Mouse (Mus musculus) midbrain, embryonic 13.5 days (tissue): ENCODE results near the gene Polq. TPM values are rescaled to one million over a fixed set of nuclear protein-coding genes. Genes with fewer than 3 reads are reported as not detected.

ENCODE experiments used
- ATAC-seq: fragments of 200-750 bp; cut with Nextera tagmentation; 2 replicates; pipeline ENCODE4 v1.8.0; 2017; ENCODE audit warnings: mild to moderate bottlenecking, moderate TSS enrichment, moderate library complexity
- H3K27ac ChIP-seq: fragments of 300-500 bp; sonication (generic); 2 replicates; pipeline ENCODE4 v1.5.1; 2015; ENCODE audit warnings: inconsistent platforms, mild to moderate bottlenecking, moderate library complexity
- H3K27me3 ChIP-seq: fragments of 300-500 bp; sonication (generic); 2 replicates; pipeline ENCODE4 v1.6.1; 2015; ENCODE audit warnings: mild to moderate bottlenecking, inconsistent platforms
- H3K36me3 ChIP-seq: fragments of 300-500 bp; sonication (generic); 2 replicates; pipeline ENCODE4 v1.6.1; 2015; ENCODE audit warnings: mild to moderate bottlenecking, inconsistent platforms
- H3K4me1 ChIP-seq: fragments of 300-500 bp; sonication (generic); replicated peaks from 2 replicates; pipeline ENCODE4 v1.6.1; 2015; ENCODE audit warnings: inconsistent platforms
- H3K4me2 ChIP-seq: fragments of 300-500 bp; sonication (generic); replicated peaks from 2 replicates; pipeline ENCODE4 v1.6.1; 2015; ENCODE audit warnings: moderate library complexity, mild to moderate bottlenecking, inconsistent platforms
- H3K4me3 ChIP-seq: fragments of 300-500 bp; sonication (generic); replicated peaks from 2 replicates; pipeline ENCODE4 v1.5.1; 2015; ENCODE audit warnings: mild to moderate bottlenecking, inconsistent platforms
- H3K9ac ChIP-seq: fragments of 300-500 bp; sonication (generic); replicated peaks from 2 replicates; pipeline ENCODE4 v1.6.1; 2015; ENCODE audit warnings: mild to moderate bottlenecking, inconsistent platforms
- H3K9me3 ChIP-seq: fragments of 300-500 bp; sonication (generic); 2 replicates; pipeline ENCODE4 v1.6.1; 2016; ENCODE audit warnings: mild to moderate bottlenecking, inconsistent platforms
- WGBS: fragments of 180-500 bp; shearing (Covaris S2); methylation state at CpG from one replicate; pipeline ENCODE4 v1.1.7; 2015; 5-methylcytosine and 5-hydroxymethylcytosine counted together
- polyA plus RNA-seq: library from polyadenylated mRNA; unstranded; fragments of >200 nt; fragmentation: Nextera tagmentation; extraction: Ambion mirVana; gene quantifications from 2 replicates; pipeline ENCODE4 v1.2.1, GENCODE M21; 2015

The Polq gene
- polyA plus RNA-seq, 1 experiment from 2014 or later = 4.7 TPM

DNA sequence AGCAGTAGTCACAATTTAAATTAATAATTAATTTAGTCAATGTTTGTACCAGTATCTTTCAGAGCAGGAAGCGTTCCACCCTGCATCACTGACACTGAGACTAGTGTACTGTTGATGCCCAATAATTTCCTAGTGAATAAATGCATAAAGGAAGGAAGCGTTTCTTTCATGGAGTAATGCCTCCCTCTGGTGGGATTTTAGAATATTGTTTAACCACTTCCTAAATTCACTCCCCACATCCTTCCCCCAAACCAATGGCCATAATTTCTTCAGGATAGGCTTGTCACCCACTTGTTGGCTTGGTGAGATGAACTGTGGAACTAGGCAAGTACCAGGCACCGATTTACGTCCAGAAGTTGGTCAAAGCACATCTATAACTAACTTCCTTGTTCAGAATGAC is 1.2 kb upstream of the Polq start:
- peak; percentile 51; the same call in 1 of the 2 replicates for ATAC-seq
- WGBS = 56% methylated on average over 4 of the region's 4 CpGs
- Histone ChIP-seq H3K4me3 (no peak overlapping the region), H3K27ac (no peak overlapping the region), H3K4me1 (peaks cover 17% of the 10 kb centered on the region), H3K27me3 (no peaks in the 10 kb centered on the region), H3K9ac (no peak overlapping the region), H3K36me3 (no peaks in the 10 kb centered on the region), H3K9me3 (no peaks in the 10 kb centered on the region), H3K4me2 (peak overlapping the region; percentile 98; the same call in 1 of the 2 replicates)

DNA sequence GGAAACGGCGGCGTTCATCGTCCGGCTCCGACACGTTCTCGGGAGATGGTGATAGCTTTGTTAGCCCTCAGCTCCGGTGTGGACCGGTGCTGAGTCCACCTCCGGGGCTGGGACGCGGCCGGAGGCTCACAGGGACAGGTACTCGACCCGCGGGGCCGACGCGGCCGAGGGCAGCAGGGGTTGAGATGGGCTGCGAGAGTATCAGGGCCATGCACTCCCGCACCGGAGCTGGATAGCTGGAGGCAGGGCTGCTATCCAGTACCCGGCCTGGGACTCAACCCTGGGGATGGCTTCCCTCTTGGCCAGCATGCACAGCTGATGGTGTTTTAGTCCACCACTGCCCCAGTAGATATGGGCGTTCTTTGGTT is 320 bp downstream of the Polq start:
- peak overlapping the region; percentile 81 for H3K9ac ChIP-seq
- ATAC-seq = peak; percentile 85
- peaks cover 17% of the 10 kb centered on the region for H3K4me1 ChIP-seq
- H3K27ac ChIP-seq = no peak overlapping the region
- no peaks in the 10 kb centered on the region for H3K36me3 ChIP-seq
- peak overlapping the region; percentile 98 for H3K4me2 ChIP-seq
- peak overlapping the region; percentile 88 for H3K4me3 ChIP-seq
- H3K9me3 ChIP-seq = no peaks in the 10 kb centered on the region
- WGBS = 1% methylated on average over 26 of the region's 26 CpGs
- no peaks in the 10 kb centered on the region for H3K27me3 ChIP-seq

- no peak overlapping the region for H3K27ac ChIP-seq
- H3K27me3 ChIP-seq = no peaks in the 10 kb centered on the region
- no peaks in the 10 kb centered on the region for H3K36me3 ChIP-seq
- H3K4me2 ChIP-seq = peak overlapping the region; percentile 98
- H3K9ac ChIP-seq = peak overlapping the region; percentile 81
- H3K9me3 ChIP-seq = no peaks in the 10 kb centered on the region
- WGBS = 62% methylated on average over 5 of the region's 5 CpGs
- H3K4me1 ChIP-seq = peaks cover 17% of the 10 kb centered on the region
- H3K4me3 ChIP-seq = peak overlapping the region; percentile 88
- ATAC-seq = no peak
Measured at GRCm38 (mm10) chr16:37012336-37012735, 750 bp downstream of the Polq start.

- H3K4me3 ChIP-seq = no peak overlapping the region
- no peak overlapping the region for H3K27ac ChIP-seq
- ATAC-seq = no peak
- H3K27me3 ChIP-seq = no peaks in the 10 kb centered on the region
- H3K4me2 ChIP-seq = no peak overlapping the region
- no peaks in the 10 kb centered on the region for H3K9me3 ChIP-seq
- no peaks in the 10 kb centered on the region for H3K4me1 ChIP-seq
- no peak overlapping the region for H3K9ac ChIP-seq
- 94% methylated on average over 3 of the region's 3 CpGs for WGBS
- peaks cover 6% of the 10 kb centered on the region; the same call in 1 of the 2 replicates for H3K36me3 ChIP-seq
Measured at GRCm38 (mm10) chr16:37027581-37027980, 16.0 kb downstream of the Polq start.

DNA sequence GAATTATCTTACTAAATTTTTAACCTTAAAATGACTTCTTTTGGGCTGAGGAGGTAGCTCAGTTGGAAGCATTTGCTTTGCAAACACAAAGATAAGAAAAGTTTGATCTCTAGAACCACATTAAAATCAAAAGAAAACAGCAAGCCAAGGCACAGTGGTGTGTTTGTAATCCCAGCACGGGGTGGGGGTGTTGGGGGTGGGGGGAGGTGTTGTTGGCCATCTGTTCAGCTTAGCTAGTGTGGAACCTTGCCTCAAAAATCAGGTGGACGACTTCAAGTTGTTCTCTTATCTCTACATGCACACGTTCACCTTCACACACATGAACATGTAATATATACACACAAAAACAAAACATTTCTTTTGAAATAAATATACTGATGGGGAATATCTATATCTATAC is 20.4 kb downstream of the Polq start:
- Histone ChIP-seq H3K4me3 (no peak overlapping the region), H3K9me3 (no peaks in the 10 kb centered on the region), H3K27ac (no peak overlapping the region), H3K36me3 (peaks cover 15% of the 10 kb centered on the region; the same call in 1 of the 2 replicates), H3K27me3 (no peaks in the 10 kb centered on the region), H3K4me2 (no peak overlapping the region), H3K9ac (no peak overlapping the region), H3K4me1 (no peaks in the 10 kb centered on the region)
- WGBS = 89% methylated on average over 3 of the region's 3 CpGs
- ATAC-seq = no peak

DNA sequence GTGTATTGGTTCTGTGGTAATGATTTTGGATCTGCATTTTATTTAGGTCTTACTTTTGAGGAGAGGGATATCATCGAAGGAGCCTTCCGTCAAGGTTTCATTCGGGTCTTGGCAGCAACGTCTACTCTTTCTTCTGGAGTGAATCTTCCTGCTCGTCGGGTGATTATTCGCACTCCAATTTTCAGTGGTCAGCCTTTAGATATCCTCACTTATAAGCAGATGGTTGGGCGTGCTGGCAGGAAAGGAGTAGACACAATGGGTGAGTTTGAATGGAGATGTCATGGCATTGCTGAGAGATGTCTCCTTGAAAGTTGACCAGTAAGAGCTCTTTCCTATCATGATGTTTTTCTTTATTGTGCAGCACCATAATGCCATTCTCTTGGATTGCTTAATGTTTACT is 23.2 kb downstream of the Polq start:
- Histone ChIP-seq H3K4me1 (no peaks in the 10 kb centered on the region), H3K27me3 (no peaks in the 10 kb centered on the region)
- no peak for ATAC-seq

DNA sequence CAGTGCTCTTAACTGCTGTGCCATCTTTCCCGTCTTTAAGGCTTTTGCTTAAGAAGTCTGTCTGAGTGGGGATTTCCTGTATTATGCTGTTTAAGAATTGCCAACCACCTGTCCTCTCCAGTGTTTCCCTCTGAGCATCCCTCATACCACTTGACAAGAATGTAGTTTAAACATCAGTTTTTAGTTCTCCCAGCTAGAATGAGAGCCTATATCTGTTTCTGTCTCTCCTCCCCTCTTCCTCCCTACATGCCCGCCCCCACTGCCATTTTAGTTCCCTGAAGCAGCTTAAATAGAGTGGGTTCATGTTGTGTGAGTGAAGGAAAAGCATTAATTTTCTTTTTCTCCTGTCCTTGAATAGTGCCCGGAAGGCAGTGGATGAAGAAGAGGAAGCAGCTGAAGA is 48.0 kb downstream of the Polq start:
- H3K4me3 ChIP-seq = no peak overlapping the region
- no peak for ATAC-seq
- no peaks in the 10 kb centered on the region for H3K27me3 ChIP-seq
- H3K4me1 ChIP-seq = no peaks in the 10 kb centered on the region
- H3K27ac ChIP-seq = no peak overlapping the region
- H3K9ac ChIP-seq = no peak overlapping the region
- peaks cover 30% of the 10 kb centered on the region for H3K36me3 ChIP-seq
- H3K4me2 ChIP-seq = no peak overlapping the region
- no peaks in the 10 kb centered on the region for H3K9me3 ChIP-seq
- whole genome bisulfite sequencing = 92% methylated on average over 3 of the region's 3 CpGs

More for the DNA sequence above, 23.2 kb downstream of the Polq start:
- 94% methylated on average over 8 of the region's 8 CpGs for WGBS
- no peak overlapping the region for H3K4me2 ChIP-seq
- H3K36me3 ChIP-seq = peaks cover 12% of the 10 kb centered on the region; the same call in 1 of the 2 replicates
- H3K9me3 ChIP-seq = no peaks in the 10 kb centered on the region
- H3K4me3 ChIP-seq = no peak overlapping the region
- no peak overlapping the region for H3K9ac ChIP-seq
- no peak overlapping the region for H3K27ac ChIP-seq

DNA sequence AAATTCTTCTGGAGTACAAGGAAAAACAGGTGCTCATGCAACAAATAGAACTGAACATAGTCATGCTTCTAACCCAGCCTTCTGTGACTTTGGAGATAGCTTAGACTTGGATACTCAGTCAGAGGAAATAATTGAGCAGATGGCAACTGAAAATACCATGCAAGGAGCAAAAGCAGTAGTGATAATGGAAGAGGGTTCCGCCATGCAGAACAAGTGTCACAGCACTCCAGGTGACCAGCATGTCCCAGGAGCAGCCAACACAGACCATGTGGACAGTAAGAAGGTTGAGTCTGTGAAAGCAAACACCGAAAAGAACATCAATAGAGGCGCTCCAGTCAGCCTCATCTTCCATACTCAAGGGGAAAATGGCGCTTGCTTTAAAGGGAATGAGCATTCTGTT is 49.7 kb downstream of the Polq start:
- H3K4me3 ChIP-seq = no peak overlapping the region
- no peak overlapping the region for H3K27ac ChIP-seq
- WGBS = over 99% methylated on average over 4 of the region's 4 CpGs
- H3K9me3 ChIP-seq = no peaks in the 10 kb centered on the region
- H3K4me1 ChIP-seq = no peaks in the 10 kb centered on the region
- H3K27me3 ChIP-seq = no peaks in the 10 kb centered on the region
- no peak overlapping the region for H3K9ac ChIP-seq
- no peak for ATAC-seq
- H3K36me3 ChIP-seq = peaks cover 30% of the 10 kb centered on the region
- no peak overlapping the region for H3K4me2 ChIP-seq

DNA sequence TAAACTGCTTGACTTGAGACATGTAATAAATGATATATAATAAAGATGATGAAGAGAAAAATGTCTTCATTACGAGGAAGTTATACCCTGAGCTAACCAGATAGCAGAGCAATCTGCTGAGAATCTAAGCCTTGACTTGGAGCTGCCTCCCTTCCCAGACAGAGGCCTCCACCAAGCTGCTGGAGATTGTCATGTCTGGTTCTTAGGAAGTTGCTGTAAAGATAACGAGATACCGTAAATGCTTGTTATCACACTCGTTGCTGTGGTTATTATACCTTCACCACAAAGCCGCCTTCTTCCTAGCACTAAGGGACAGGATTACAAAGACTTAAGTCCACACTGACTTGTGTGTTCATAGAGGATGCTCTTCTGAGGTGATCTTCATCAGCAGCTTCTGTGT is 60.8 kb downstream of the Polq start:
- Histone ChIP-seq H3K4me1 (no peaks in the 10 kb centered on the region), H3K4me3 (no peak overlapping the region), H3K36me3 (peaks cover 11% of the 10 kb centered on the region), H3K27ac (no peak overlapping the region), H3K27me3 (no peaks in the 10 kb centered on the region), H3K9me3 (no peaks in the 10 kb centered on the region), H3K9ac (no peak overlapping the region), H3K4me2 (no peak overlapping the region)
- ATAC-seq = no peak
- WGBS = 93% methylated on average over 5 of the region's 5 CpGs

GRCm38 (mm10) chr16:37089648-37090047 is 78.1 kb downstream of the Polq start:
- no peak overlapping the region for H3K4me3 ChIP-seq
- no peak overlapping the region for H3K4me2 ChIP-seq
- peaks cover 27% of the 10 kb centered on the region for H3K36me3 ChIP-seq
- no peak for ATAC-seq
- WGBS = 93% methylated on average over 1 of the region's 1 CpGs
- H3K27me3 ChIP-seq = no peaks in the 10 kb centered on the region
- no peaks in the 10 kb centered on the region for H3K9me3 ChIP-seq
- no peak overlapping the region for H3K27ac ChIP-seq
- peaks cover 3% of the 10 kb centered on the region; the same call in 1 of the 2 replicates for H3K4me1 ChIP-seq
- H3K9ac ChIP-seq = no peak overlapping the region

DNA sequence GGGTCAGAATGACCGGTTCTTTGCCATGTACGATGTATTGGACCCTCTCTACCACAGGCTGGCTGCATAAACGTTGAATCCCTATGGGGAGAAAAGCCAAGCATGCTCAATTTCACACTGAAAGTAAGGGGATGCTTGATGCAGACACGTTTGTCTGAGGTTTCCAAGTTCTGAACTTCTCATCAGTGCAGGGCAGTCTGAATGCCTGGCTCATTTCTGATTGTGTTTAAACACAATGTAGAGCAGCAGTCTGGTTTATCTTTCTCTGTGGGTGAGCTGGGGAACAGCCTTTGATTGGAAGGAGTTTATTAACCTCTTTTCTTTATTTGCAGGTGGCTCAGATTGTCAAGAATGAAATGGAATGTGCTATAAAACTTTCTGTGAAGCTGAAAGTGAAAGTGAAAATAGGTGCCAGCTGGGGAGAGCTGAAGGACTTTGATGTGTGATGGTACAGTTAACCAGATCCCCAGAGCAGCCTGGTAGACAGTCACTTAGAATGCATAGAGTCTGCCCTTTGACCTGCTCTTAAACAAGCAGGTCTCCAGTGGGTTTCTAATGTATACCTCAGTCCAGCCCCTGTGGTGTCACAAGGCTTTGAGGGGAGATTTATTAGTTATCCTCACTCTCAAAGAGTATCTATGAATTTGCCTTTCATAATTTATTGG is 82.7 kb downstream of the Polq start:
- ATAC-seq = peak; percentile 67; the same call in 1 of the 2 replicates
- H3K4me1 ChIP-seq = peaks cover 3% of the 10 kb centered on the region; the same call in 1 of the 2 replicates
- no peaks in the 10 kb centered on the region for H3K9me3 ChIP-seq
- no peak overlapping the region for H3K27ac ChIP-seq
- H3K9ac ChIP-seq = no peak overlapping the region
- H3K27me3 ChIP-seq = no peaks in the 10 kb centered on the region
- H3K36me3 ChIP-seq = peaks cover 15% of the 10 kb centered on the region
- no peak overlapping the region for H3K4me2 ChIP-seq
- 73% methylated on average over 4 of the region's 4 CpGs for WGBS
- H3K4me3 ChIP-seq = no peak overlapping the region

GRCm38 (mm10) chr16:37108763-37109162 is 97.2 kb downstream of the Polq start:
- Histone ChIP-seq H3K9me3 (no peaks in the 10 kb centered on the region), H3K27ac (no peak overlapping the region), H3K36me3 (no peaks in the 10 kb centered on the region), H3K4me1 (no peaks in the 10 kb centered on the region), H3K4me2 (no peak overlapping the region), H3K27me3 (no peaks in the 10 kb centered on the region), H3K4me3 (no peak overlapping the region), H3K9ac (no peak overlapping the region)
- ATAC-seq = peak; percentile 66; the same call in 1 of the 2 replicates
- 37% methylated on average over 5 of the region's 5 CpGs for WGBS

GRCm38 (mm10) chr16:37109285-37109684 is 97.7 kb downstream of the Polq start:
- H3K27ac ChIP-seq = no peak overlapping the region
- no peaks in the 10 kb centered on the region for H3K36me3 ChIP-seq
- WGBS = 38% methylated on average over 3 of the region's 3 CpGs
- no peaks in the 10 kb centered on the region for H3K9me3 ChIP-seq
- H3K27me3 ChIP-seq = no peaks in the 10 kb centered on the region
- no peak overlapping the region for H3K4me3 ChIP-seq
- H3K4me1 ChIP-seq = no peaks in the 10 kb centered on the region
- no peak overlapping the region for H3K4me2 ChIP-seq
- ATAC-seq = peak; percentile 94
- no peak overlapping the region for H3K9ac ChIP-seq
